Mouse (Mus musculus): Measurements from ENCODE around the gene Lhfpl3. TPM values are rescaled to one million over a fixed set of nuclear protein-coding genes. Genes with fewer than 3 reads are reported as not detected.

Lhfpl3 gene
- total RNA-seq, 2 experiments from 2014 or later: not detected

GRCm38 (mm10) chr5:23284884-23285283 lies 539.0 kb downstream of the Lhfpl3 start:
- DNase-seq: peak in 1 of 2 experiments; percentile 37

- DNase-seq: no peak
Observed at GRCm38 (mm10) chr5:23289149-23289548, 543.3 kb downstream of the Lhfpl3 start.

Small RNA genes lying within 50 kb of the gene (microRNA-seq; reads per million reads assigned to microRNA genes)
- gene Gm28022: 0 reads per million in 2 experiments
- 0 reads per million in 2 experiments for gene Gm44363

Other genes starting within 250 kb of the Lhfpl3 start
- gene Orc5, start 195.6 kb upstream of the Lhfpl3 start, total RNA-seq (2021): 10 to 100 TPM in 1 of 2 experiments, 1 to 10 TPM in 1; 8.3 to 10.1 TPM